Mouse (Mus musculus): ENCODE results near the gene Clnk.

The Clnk gene

DNA sequence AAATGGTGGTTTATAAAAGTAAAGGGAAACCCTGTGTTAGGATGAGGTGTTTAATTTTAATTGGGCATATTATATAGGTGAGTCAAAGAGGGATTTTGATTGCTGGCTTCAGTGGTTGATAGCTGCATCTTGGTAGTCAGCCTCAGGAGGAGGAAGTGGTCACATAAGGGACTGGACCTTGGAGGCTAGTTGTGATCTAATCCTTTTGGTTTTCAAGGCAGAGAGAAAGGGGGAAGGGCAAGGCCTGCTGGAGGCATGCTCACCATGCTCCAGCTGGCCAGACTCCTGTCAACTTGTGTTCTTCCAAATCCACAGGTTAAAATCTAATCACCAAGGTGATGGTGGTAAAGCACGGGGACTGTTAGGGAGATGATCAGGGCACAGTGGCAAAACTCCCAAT is 19.0 kb downstream of the Clnk start:
- no peak for DNase-seq (ENCODE audit: low read depth, low spot score)

DNA sequence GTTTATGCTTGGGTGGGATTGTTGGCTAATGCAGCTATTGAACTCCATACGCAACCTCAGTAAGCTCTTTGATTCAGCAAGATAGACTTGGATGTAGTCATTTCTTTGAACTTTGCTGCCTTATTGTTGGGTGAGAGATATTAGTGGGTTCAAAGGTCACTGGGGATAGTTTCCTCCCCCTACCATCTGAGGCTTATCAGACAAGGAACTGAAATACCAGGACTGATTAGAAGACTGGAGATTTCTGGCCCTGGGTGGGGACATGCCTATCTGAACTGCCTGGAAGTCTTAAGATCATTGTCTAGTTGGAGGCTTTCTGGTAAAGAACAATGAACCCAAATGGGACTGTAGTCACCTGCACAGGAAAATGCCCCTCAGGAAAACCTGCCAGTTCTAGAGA is 26.4 kb downstream of the Clnk start:
- no peak for DNase-seq (ENCODE audit: low read depth, low spot score)

GRCm38 (mm10) chr5:38845529-38845928 is 31.1 kb downstream of the Clnk start:
- no peak for DNase-seq (ENCODE audit: low read depth, low spot score)

DNA sequence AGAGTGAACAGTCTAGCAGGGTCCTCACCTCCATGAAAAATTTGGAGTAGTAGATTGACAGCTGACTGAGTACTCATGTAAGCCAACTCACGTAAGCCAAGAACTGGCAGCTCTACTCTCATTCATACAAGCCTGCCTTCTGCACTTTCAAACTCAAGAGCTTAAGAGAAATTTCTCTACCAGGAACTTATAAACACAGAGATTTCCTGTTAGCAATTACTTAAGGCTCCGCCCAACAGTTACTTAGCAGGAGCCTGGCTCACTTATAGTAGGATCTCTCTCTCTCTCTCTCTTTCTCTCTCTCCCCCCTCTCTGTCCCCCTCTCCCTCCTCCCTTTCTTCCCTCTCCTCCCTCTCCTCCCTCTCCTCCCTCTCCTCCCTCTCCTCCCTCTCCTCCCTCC is 32.3 kb downstream of the Clnk start:
- no peak for DNase-seq (ENCODE audit: low read depth, low spot score)

GRCm38 (mm10) chr5:38839981-38840380 is 36.6 kb downstream of the Clnk start:
- DNase-seq (ENCODE audit: low read depth, low spot score): no peak

GRCm38 (mm10) chr5:38827310-38827709 is 49.3 kb downstream of the Clnk start:
- DNase-seq (ENCODE audit: low read depth, low spot score): no peak

- DNase-seq (ENCODE audit: low read depth, low spot score): no peak
Measured at GRCm38 (mm10) chr5:38826586-38826985, 50.0 kb downstream of the Clnk start.

GRCm38 (mm10) chr5:38824132-38824965 is 52.3 kb downstream of the Clnk start:
- DNase-seq (ENCODE audit: low read depth, low spot score): no peak

GRCm38 (mm10) chr5:38813391-38814109 is 63.1 kb downstream of the Clnk start:
- no peak for DNase-seq (ENCODE audit: low read depth, low spot score)

GRCm38 (mm10) chr5:38812916-38813315 is 63.7 kb downstream of the Clnk start:
- no peak for DNase-seq (ENCODE audit: low read depth, low spot score)

DNA sequence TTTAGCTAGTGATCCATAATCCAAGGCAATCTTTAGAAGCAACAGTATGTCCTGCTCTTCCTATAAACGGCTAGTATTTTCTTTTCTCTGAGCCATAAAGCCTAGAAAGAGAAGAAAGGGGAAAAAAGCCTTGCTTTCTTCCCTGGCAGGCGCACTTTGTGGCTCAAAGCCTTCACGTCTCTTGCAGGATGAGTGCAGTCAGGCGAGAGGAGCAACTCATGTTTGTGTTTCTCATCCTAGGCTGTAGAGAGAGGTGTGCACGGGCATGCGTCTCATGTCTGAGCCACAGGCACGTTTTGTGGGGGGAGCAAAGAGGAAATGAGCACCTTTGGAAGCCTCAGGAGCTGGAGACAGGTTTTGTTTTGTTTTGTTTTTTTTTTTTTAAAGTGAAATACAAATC is 64.2 kb downstream of the Clnk start:
- no peak for DNase-seq (ENCODE audit: low read depth, low spot score)

GRCm38 (mm10) chr5:38798910-38799309 is 77.7 kb downstream of the Clnk start:
- no peak for DNase-seq (ENCODE audit: low read depth, low spot score)

DNA sequence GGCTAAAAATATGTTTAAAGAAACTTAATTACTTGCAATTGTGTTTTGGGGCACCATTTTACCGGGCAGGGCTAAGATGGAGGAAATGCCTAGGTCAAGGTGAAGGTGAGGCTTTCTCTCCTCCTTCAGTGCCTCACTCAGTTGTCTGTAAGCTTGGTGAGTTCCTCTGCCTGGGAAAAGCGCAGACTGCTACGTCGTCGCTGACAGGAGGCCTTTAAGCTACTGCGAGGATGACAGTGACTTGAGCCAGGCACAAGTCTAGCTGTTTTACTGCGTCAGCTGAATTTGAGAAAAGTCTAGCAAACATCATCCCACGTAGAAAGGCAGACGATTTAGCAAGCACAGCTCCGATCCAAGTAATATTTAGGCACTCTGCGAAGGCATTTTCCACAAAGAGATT is 81.5 kb downstream of the Clnk start:
- DNase-seq (ENCODE audit: low read depth, low spot score): no peak

GRCm38 (mm10) chr5:38791116-38791515 is 85.5 kb downstream of the Clnk start:
- DNase-seq (ENCODE audit: low read depth, low spot score): no peak

GRCm38 (mm10) chr5:38788820-38789219 is 87.8 kb downstream of the Clnk start:
- no peak for DNase-seq (ENCODE audit: low read depth, low spot score)

DNA sequence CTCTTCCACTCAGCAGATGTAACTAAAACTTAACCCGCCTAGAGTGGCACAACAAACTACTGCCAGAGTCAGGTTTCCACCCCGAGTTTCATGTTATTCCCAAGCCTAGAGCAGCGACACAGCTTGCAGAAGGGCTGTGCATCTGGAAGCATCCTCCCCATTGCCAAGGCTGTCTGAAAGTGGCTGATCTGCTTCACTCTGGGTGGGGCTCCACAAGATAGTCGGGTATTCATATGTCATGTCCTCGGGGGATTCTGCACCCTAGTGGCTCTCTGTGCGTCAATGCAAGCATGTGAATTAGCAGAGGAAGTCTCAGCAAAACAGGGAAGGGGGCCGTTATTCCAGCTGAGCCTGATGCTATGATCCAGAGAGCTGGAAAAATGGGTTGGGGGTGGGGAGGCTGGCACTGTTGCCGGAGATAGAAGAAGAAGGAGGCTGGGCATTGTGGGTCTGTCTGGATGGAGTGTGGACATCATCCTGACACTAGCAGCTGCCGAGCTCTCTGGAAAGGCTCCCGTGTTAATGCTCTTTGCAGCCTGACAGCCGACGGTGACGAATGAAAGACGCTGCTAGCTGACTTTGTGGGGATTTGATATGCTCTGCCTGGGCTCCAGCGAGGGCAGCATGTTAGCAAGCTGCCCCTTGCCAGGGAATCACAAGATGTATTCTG is 88.6 kb downstream of the Clnk start:
- no peak for DNase-seq (ENCODE audit: low read depth, low spot score)

- no peak for DNase-seq (ENCODE audit: low read depth, low spot score)
Measured at GRCm38 (mm10) chr5:38786126-38786525, 90.5 kb downstream of the Clnk start.

GRCm38 (mm10) chr5:38785686-38786085 is 90.9 kb downstream of the Clnk start:
- DNase-seq (ENCODE audit: low read depth, low spot score): no peak

DNA sequence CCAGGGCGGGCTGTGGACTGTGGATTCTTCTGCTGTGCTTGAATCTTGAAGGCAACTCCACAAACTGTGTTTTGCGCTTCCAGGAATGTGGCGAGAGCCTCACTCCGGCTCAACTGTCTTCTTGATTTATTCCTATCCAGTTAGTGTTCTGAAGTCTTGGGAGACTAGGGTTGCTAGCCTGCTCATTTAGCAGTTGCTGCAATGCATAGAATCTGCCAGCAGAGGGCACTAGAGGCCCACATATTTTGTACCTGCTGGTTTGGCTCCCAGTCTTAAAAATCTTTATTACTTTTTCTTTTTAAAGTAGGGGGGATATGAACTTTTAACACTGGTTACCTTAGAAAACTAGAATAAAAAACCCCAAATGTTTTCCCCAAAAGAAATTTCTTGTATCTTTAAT is 94.8 kb downstream of the Clnk start:
- DNase-seq (ENCODE audit: low read depth, low spot score): peak; percentile 24

GRCm38 (mm10) chr5:38780631-38781030 is 96.0 kb downstream of the Clnk start:
- DNase-seq (ENCODE audit: low read depth, low spot score): no peak

GRCm38 (mm10) chr5:38780045-38780444 is 96.6 kb downstream of the Clnk start:
- no peak for DNase-seq (ENCODE audit: low read depth, low spot score)

GRCm38 (mm10) chr5:38775500-38775899 is 101.1 kb downstream of the Clnk start:
- DNase-seq (ENCODE audit: low read depth, low spot score): no peak

DNA sequence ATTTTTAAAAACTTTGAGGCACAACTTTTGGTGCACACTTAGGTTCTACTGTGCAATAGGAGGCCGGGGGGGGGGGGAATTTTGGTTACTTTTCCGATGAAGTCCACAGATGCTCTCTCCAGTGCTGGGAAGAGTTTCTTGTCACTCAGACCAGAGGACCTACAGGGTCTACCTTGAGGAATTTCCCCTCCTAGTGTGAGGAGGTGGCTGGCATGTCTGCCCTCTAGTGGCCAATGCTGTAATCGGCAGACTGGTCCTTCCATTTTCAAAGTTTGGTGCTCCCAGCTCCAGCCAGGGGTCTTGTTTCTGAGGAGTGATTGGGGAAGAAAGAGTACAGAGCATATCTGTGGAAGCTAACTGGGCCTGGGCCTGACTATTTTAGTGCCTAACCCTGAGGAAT is 121.7 kb downstream of the Clnk start:
- no peak for DNase-seq (ENCODE audit: low read depth, low spot score)

Measured in c-Kit-negative CD71-positive TER-119-positive erythroid progenitor cells, embryonic 14.5 days (primary cell).